Mouse (Mus musculus) lung, embryonic 14.5 days (tissue): ENCODE measurements around the gene Copz1. TPM values are rescaled to one million over a fixed set of nuclear protein-coding genes. Genes with fewer than 3 reads are reported as not detected.
"Not testable (repeated sequence)": the region's sequence is repeated elsewhere in the genome, so short reads cannot be mapped to it uniquely, and the experiment has no call there.

Experiments used
- ATAC-seq: fragments of 200-750 bp; cut with Nextera tagmentation; 2 replicates; pipeline ENCODE4 v1.8.0; 2017; ENCODE audit warnings: mild to moderate bottlenecking, moderate TSS enrichment, moderate library complexity; ENCODE audit not compliant: insufficient read depth
- DNase-seq: peaks from one replicate; pipeline ENCODE4 v3.0.0-alpha.2; 2015
- H3K27ac ChIP-seq: fragments of 300-500 bp; sonication (generic); 2 replicates; pipeline ENCODE4 v1.5.1; 2014; ENCODE audit warnings: low read depth, mild to moderate bottlenecking, moderate library complexity
- H3K27me3 ChIP-seq: fragments of 300-500 bp; sonication (generic); 2 replicates; pipeline ENCODE4 v1.6.1; 2014; ENCODE audit warnings: low read length, control low read depth; ENCODE audit not compliant: insufficient read depth
- H3K36me3 ChIP-seq: fragments of 300-500 bp; sonication (generic); 2 replicates; pipeline ENCODE4 v1.6.1; 2014; ENCODE audit warnings: control low read depth; ENCODE audit not compliant: insufficient read depth
- H3K4me1 ChIP-seq: fragments of 300-500 bp; sonication (generic); 2 replicates; pipeline ENCODE4 v1.6.1; 2014; ENCODE audit warnings: antibody characterized with exemption, control low read depth; ENCODE audit not compliant: insufficient read depth
- H3K4me2 ChIP-seq: fragments of 300-500 bp; sonication (generic); 2 replicates; pipeline ENCODE4 v1.6.1; 2014; ENCODE audit warnings: mild to moderate bottlenecking
- H3K4me3 ChIP-seq: fragments of 300-500 bp; sonication (generic); 2 replicates; pipeline ENCODE4 v1.5.1; 2014; ENCODE audit warnings: low read depth, low read length
- H3K9ac ChIP-seq: fragments of 300-500 bp; sonication (generic); 2 replicates; pipeline ENCODE4 v1.6.1; 2014
- H3K9me3 ChIP-seq: fragments of 300-500 bp; sonication (generic); 2 replicates; pipeline ENCODE4 v1.6.1; 2016; ENCODE audit warnings: low read depth, low read length, control low read depth
- CTCF ChIP-seq: IDR thresholded peaks from 2 replicates; pipeline ENCODE4 v1.5.1; 2016; ENCODE audit warnings: antibody characterized with exemption, low read depth
- WGBS: fragments of 180-500 bp; shearing (Covaris S2); extraction: QIAGEN DNeasy Blood & Tissue Kit; methylation state at CpG from one replicate; pipeline ENCODE4 v1.1.7; 2014; 5-methylcytosine and 5-hydroxymethylcytosine counted together
- polyA plus RNA-seq: library from polyadenylated mRNA; unstranded; fragments of >200 nt; fragmentation: Nextera tagmentation; extraction: Ambion mirVana; gene quantifications from 2 replicates; pipeline ENCODE4 v1.2.1, GENCODE M21; 2014

Gene Copz1
- polyA plus RNA-seq, 1 experiment from 2014 or later, result 306 TPM

DNA sequence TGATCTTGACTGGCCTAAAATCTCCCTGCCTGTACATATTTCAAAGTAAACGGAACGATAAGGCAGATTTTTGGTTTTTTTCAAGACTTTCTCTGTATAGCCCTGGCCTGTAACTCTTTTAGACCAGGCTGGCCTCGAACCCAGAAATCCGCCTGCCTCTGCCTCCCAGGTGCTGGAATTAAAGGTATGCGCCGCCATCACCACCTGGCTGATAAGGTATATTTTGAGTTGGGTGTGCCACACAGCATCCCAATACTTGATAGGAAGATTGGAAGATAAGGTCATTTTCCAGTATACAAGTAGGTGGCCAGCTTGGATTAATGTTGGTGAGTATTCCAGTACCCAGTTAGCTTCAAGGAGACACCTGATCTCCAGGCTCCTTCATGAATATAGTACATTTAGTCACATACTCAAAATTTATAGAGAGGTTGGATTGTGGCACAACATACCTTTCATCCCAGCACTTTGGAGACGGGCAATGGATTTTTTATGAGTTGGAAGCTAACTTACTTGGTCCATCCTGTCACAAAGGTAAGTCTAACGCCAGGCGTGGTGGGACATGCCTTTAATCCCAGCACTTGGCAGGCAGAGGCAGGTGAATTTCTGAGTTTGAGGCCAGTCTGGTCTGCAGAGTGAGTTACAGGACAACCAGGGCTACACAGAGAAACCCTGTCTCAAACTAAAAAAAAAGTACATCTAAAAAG is 25.3 kb upstream of the Copz1 start:
- H3K4me3 ChIP-seq, result no peak overlapping the region
- no peak overlapping the region for H3K27ac ChIP-seq
- H3K36me3 ChIP-seq, result peaks cover 68% of the 10 kb centered on the region
- H3K9ac ChIP-seq, result no peak overlapping the region
- no peak overlapping the region for H3K4me2 ChIP-seq
- H3K9me3 ChIP-seq, result no peaks in the 10 kb centered on the region
- DNase-seq (no peak), ATAC-seq (no peak)
- 83% methylated on average over 9 of the region's 9 CpGs for WGBS
- no peak for TF ChIP-seq CTCF
- no peaks in the 10 kb centered on the region for H3K27me3 ChIP-seq
- H3K4me1 ChIP-seq, result peaks cover 10% of the 10 kb centered on the region; the same call in 1 of the 2 replicates

DNA sequence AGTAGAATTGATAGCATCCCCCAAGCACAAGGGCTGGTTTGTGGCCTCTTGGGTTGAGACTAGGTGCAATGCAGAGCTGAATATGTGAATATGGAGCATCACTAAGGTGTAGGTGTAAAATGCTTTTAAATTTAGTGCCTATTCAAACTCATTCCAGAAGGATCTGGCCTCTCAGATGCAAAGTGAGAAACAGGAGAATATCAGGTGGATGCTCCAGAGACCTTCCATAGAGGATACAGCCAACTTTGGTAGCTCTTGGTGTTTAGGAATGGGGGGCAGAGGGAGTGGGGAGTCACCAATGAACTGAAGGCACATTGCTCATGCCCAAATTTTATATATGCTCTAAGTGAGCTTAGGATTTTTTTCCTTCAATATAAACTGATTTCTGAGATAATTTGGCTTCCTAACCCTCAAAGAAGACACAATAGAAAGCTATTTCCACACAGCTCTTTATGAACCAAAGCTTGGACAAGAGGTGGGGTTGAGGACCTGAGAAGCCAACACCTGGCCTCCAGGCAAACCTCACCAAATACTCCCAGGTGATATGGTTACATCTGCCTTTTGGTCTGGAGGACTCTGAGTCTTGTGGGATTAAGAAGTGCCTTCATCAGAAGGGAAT is 24.6 kb upstream of the Copz1 start:
- peak; percentile 17 for DNase-seq
- Histone ChIP-seq H3K9me3 (no peaks in the 10 kb centered on the region), H3K9ac (no peak overlapping the region), H3K4me3 (no peak overlapping the region), H3K4me2 (no peak overlapping the region), H3K27ac (no peak overlapping the region), H3K27me3 (no peaks in the 10 kb centered on the region), H3K4me1 (peaks cover 3% of the 10 kb centered on the region; the same call in 1 of the 2 replicates), H3K36me3 (peaks cover 61% of the 10 kb centered on the region)
- no peak for TF ChIP-seq CTCF
- no peak for ATAC-seq

DNA sequence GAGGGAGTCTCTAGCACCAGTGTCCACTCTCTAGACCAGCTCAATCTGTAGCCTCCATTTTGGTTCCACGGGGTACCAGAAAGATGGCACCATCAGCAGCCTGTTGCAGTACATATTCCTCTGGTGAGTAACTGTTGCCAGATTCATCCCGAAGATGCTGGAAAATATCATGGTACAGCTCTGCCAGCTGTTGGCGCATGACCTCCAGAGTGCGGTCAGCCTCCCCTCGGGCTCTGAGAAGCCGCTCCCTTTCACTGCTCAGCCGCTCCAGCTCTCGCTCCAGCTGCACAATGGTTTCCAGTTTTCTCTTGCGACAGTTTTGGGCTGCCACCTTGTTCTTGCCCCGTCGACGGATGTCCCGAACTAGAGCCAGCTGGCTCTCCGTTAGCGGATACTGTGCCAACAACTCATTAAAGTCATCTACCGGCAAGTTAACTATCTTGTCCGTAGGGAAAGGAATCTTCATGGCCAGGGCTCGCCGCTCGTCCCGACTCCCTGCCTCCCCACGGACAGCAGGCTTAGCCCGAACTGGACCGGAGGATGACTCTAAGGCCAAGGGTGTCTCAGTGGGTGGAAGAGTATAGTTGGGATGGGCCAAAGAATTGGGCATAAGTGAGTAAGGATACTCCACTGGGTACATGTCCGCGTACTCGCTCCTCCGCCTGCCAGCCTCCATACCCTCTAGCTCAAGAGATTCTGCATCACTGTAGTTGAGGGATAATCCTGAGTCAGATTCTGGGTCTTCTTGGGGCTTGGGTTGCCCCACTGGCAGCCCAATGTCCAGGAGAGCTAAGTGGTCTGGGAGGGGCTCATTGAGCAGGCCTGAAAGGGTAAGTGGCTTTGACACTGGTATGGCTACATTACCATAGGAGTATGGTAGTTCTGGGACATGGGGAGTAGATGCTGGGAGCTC is 23.9 kb upstream of the Copz1 start:
- DNase-seq (peak; percentile 36), ATAC-seq (peak; percentile 33)
- Histone ChIP-seq H3K9ac (no peak overlapping the region), H3K27ac (no peak overlapping the region), H3K4me1 (no peaks in the 10 kb centered on the region; the same call in 1 of the 2 replicates), H3K4me2 (no peak overlapping the region), H3K27me3 (no peaks in the 10 kb centered on the region), H3K36me3 (peaks cover 54% of the 10 kb centered on the region), H3K9me3 (no peaks in the 10 kb centered on the region), H3K4me3 (no peak overlapping the region)
- no peak for TF ChIP-seq CTCF
- WGBS, result 81% methylated on average over 28 of the region's 28 CpGs

DNA sequence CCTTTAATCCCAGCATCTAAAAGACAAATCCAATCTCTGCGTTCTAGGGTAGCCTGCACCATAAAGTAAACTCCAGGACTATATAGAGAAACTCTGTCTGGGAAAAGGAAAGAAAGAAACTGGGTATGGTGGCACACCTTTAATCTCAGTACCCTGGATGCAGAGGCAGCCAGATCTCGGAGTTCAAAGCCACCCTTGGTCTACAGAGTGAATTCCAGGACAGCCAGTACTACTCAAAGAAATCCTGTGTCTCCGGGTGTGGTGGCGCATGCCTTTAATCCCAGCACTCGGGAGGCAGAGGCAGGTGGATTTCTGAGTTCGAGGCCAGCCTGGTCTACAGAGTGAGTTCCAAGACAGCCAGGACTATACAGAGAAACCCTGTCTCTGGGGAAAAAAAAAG is 23.0 kb upstream of the Copz1 start:
- H3K4me2 ChIP-seq, ATAC-seq, H3K9me3 ChIP-seq, H3K4me1 ChIP-seq, DNase-seq, H3K27me3 ChIP-seq, H3K4me3 ChIP-seq, H3K27ac ChIP-seq, H3K9ac ChIP-seq: not testable (repeated sequence)
- WGBS, result 82% methylated on average over 6 of the region's 6 CpGs
- H3K36me3 ChIP-seq, result peaks cover 49% of the 10 kb centered on the region

DNA sequence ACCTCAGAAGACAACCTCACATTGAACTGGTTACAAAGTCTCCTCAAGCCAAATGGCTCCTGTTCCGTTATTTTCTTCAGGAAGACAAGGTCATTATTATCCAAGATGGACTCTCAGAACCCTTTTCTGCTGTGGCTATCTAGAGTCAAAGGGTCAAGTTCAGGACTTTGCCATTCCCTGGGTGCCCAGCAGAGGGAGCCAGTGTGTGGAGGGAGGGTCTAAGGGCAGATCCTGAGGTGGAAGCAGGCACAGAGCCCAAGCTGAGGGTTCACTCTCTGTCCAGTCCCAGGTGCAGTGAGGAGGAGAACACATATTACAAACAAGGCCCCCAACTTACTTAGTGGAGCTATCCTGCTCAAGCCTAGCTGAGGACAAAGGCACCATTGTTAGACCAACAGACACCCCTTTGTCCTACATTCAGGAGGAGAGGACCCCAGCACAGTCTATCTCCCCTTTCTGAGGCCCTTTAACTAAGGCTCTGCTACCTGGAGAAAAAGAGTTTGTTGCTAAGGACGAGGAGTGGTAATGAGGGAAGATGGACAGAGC is 22.2 kb upstream of the Copz1 start:
- no peak overlapping the region for H3K9ac ChIP-seq
- peak overlapping the region; percentile 13; the same call in 1 of the 2 replicates for H3K4me2 ChIP-seq

DNA sequence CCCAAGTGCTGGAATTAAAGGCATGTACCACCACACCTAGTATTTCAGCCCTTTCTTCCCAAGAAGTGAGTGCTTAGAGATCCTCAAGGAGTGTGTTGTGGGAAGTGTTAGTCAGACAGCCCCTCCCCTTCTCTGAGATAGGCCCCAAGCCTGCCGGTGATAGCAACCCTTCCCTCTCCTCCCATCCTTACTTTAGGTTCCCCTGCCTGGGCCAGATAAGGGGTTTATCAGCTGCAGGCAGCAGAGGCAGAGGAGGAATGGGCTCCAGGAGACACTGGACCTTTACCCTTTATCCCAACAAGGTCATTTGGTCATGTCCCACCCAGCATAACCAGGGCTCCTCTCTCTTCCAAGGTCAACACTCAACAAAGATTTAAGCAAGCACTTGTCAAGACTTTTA is 20.9 kb upstream of the Copz1 start:
- no peak overlapping the region for H3K4me3 ChIP-seq
- DNase-seq, result no peak
- TF ChIP-seq CTCF, result no peak
- peak overlapping the region; percentile 35; the same call in 1 of the 2 replicates for H3K4me2 ChIP-seq
- H3K4me1 ChIP-seq, result peaks cover 7% of the 10 kb centered on the region; the same call in 1 of the 2 replicates
- 36% methylated on average over 1 of the region's 1 CpGs for WGBS
- no peak for ATAC-seq
- H3K9me3 ChIP-seq, result no peaks in the 10 kb centered on the region
- H3K36me3 ChIP-seq, result peaks cover 29% of the 10 kb centered on the region
- H3K27ac ChIP-seq, result no peak overlapping the region; the same call in 1 of the 2 replicates
- no peaks in the 10 kb centered on the region for H3K27me3 ChIP-seq
- H3K9ac ChIP-seq, result no peak overlapping the region

More for the DNA sequence above, 22.2 kb upstream of the Copz1 start:
- 24% methylated on average over 2 of the region's 2 CpGs for WGBS
- H3K4me3 ChIP-seq, result peak overlapping the region; percentile 1; the same call in 1 of the 2 replicates
- no peaks in the 10 kb centered on the region for H3K27me3 ChIP-seq
- H3K36me3 ChIP-seq, result peaks cover 43% of the 10 kb centered on the region
- H3K9me3 ChIP-seq, result no peaks in the 10 kb centered on the region
- H3K27ac ChIP-seq, result peak overlapping the region; percentile 1; the same call in 1 of the 2 replicates
- TF ChIP-seq CTCF, result peak; percentile 87
- ATAC-seq (peak; percentile 21; the same call in 1 of the 2 replicates), DNase-seq (peak; percentile 67)
- H3K4me1 ChIP-seq, result peaks cover 7% of the 10 kb centered on the region; the same call in 1 of the 2 replicates
